Mouse (Mus musculus) ES-E14 (cell line): ENCODE measurements around the gene Ppp1r14c.

Experiments
- CHD2 ChIP-seq: IDR thresholded peaks from 2 replicates; pipeline ENCODE4 v1.6.1; 2014; ENCODE audit warnings: mild to moderate bottlenecking, low read depth, low read length, inconsistent platforms
- HCFC1 ChIP-seq: IDR thresholded peaks from 2 replicates; pipeline ENCODE4 v1.6.1; 2012; ENCODE audit warnings: low read length, inconsistent platforms, borderline replicate concordance; ENCODE audit not compliant: insufficient read depth
- ZC3H11A ChIP-seq: IDR thresholded peaks from 2 replicates; pipeline ENCODE4 v1.6.1; 2012; ENCODE audit warnings: low read depth, mild to moderate bottlenecking, inconsistent platforms, low read length, borderline replicate concordance
- ZNF384 ChIP-seq: IDR thresholded peaks from 2 replicates; pipeline ENCODE4 v1.6.1; 2012; ENCODE audit warnings: low read depth, low read length, inconsistent platforms

- no peak for TF ChIP-seq ZNF384
- TF ChIP-seq ZC3H11A, result no peak
- TF ChIP-seq HCFC1, result no peak
- no peak for TF ChIP-seq CHD2
Observed at GRCm38 (mm10) chr10:3396008-3396795, 30.3 kb downstream of the Ppp1r14c start.
